Mouse (Mus musculus): ENCODE results near the gene Aff4.
A peak's percentile ranks its signal among the peaks of the same experiment; 100 is the strongest.

GRCm38 (mm10) chr11:53461727-53462126 lies 111.1 kb downstream of the Aff4 start:
- no peak for TF ChIP-seq CTCF (IDR thresholded peaks at IDR 0.05; ENCODE audit: low read depth, low read length)
- TF ChIP-seq TAL1 (conservative IDR thresholded peaks at IDR 0.05; ENCODE audit: low read depth, low read length): peak; percentile 30; the same call in 1 of the 2 replicates
- TF ChIP-seq GATA2 (IDR thresholded peaks at IDR 0.05; ENCODE audit: borderline replicate concordance, low read depth, low read length): no peak
- no peak for TF ChIP-seq GATA1 (IDR thresholded peaks at IDR 0.05; ENCODE audit: borderline replicate concordance, low read length)
- TF ChIP-seq POLR2AphosphoS5 (IDR thresholded peaks at IDR 0.05; ENCODE audit: insufficient replicate concordance, low read depth, low read length): no peak

Data from G1E (cell line).